Mouse (Mus musculus) testis, postnatal 14 days (tissue): ENCODE results near the gene Vipas39.

Experiments used
- DNase-seq: peaks from one replicate; pipeline ENCODE4 v3.0.0; 2021; ENCODE audit warnings: low spot score

Gene Vipas39

GRCm38 (mm10) chr12:87196310-87196709, 69.7 kb downstream of the Vipas39 start:
- DNase-seq = no peak

GRCm38 (mm10) chr12:87195069-87195468, 71.0 kb downstream of the Vipas39 start:
- DNase-seq = no peak

- no peak for DNase-seq
Measured at GRCm38 (mm10) chr12:87193008-87193407, 73.0 kb downstream of the Vipas39 start.
